Mouse (Mus musculus) midbrain, embryonic 11.5 days (tissue): ENCODE data around the gene Cnot10. TPM values are rescaled to one million over a fixed set of nuclear protein-coding genes. Genes with fewer than 3 reads are reported as not detected.
A peak's percentile ranks its signal among the peaks of the same experiment; 100 is the strongest.

ENCODE experiments used
- ATAC-seq: fragments of 200-750 bp; cut with Nextera tagmentation; 2 replicates; pipeline ENCODE4 v1.8.0; 2017; ENCODE audit warnings: moderate TSS enrichment, moderate library complexity; ENCODE audit not compliant: low FRiP score
- DNase-seq: peaks from one replicate; pipeline ENCODE4 v3.0.0; 2015; ENCODE audit warnings: low spot score; ENCODE audit errors: missing footprints
- H3K27ac ChIP-seq: fragments of 300-500 bp; sonication (generic); 2 replicates; pipeline ENCODE4 v1.5.1; 2014; ENCODE audit warnings: low read depth, low read length
- H3K27me3 ChIP-seq: fragments of 300-500 bp; sonication (generic); 2 replicates; pipeline ENCODE4 v1.6.1; 2014; ENCODE audit warnings: mild to moderate bottlenecking, low read length, moderate library complexity, mixed read lengths; ENCODE audit not compliant: control insufficient read depth, insufficient read depth
- H3K36me3 ChIP-seq: fragments of 300-500 bp; sonication (generic); 2 replicates; pipeline ENCODE4 v1.6.1; 2014; ENCODE audit warnings: mild to moderate bottlenecking, low read length, moderate library complexity, mixed read lengths; ENCODE audit not compliant: control insufficient read depth, insufficient read depth
- H3K4me1 ChIP-seq: fragments of 300-500 bp; sonication (generic); 2 replicates; pipeline ENCODE4 v1.6.1; 2014; ENCODE audit warnings: low read length; ENCODE audit not compliant: control insufficient read depth, insufficient read depth
- H3K4me2 ChIP-seq: fragments of 300-500 bp; sonication (generic); 2 replicates; pipeline ENCODE4 v1.6.1; 2014; ENCODE audit warnings: mild to moderate bottlenecking, moderate library complexity
- H3K4me3 ChIP-seq: fragments of 300-500 bp; sonication (generic); 2 replicates; pipeline ENCODE4 v1.5.1; 2014; ENCODE audit warnings: low read depth, low read length
- H3K9ac ChIP-seq: fragments of 300-500 bp; sonication (generic); 2 replicates; pipeline ENCODE4 v1.6.1; 2014; ENCODE audit warnings: low read length
- H3K9me3 ChIP-seq: fragments of 300-500 bp; sonication (generic); 2 replicates; pipeline ENCODE4 v1.6.1; 2016; ENCODE audit warnings: low read length; ENCODE audit not compliant: control insufficient read depth
- WGBS: fragments of 180-500 bp; shearing (Covaris S2); extraction: QIAGEN DNeasy Blood & Tissue Kit; methylation state at CpG from one replicate; pipeline ENCODE4 v1.1.7; 2014; 5-methylcytosine and 5-hydroxymethylcytosine counted together
- polyA plus RNA-seq: library from polyadenylated mRNA; unstranded; fragments of >200 nt; fragmentation: Nextera tagmentation; extraction: Ambion mirVana; gene quantifications from 2 replicates; pipeline ENCODE4 v1.2.1, GENCODE M21; 2014

Gene Cnot10
- polyA plus RNA-seq, 1 experiment from 2014 or later, result 67.4 TPM

GRCm38 (mm10) chr9:114639186-114639748, 717 bp downstream of the Cnot10 start:
- peak overlapping the region; percentile 74 for H3K9ac ChIP-seq
- H3K36me3 ChIP-seq, result no peaks in the 10 kb centered on the region
- no peaks in the 10 kb centered on the region; the same call in 1 of the 2 replicates for H3K27me3 ChIP-seq
- H3K4me2 ChIP-seq, result peak overlapping the region; percentile 73
- DNase-seq, result no peak
- peaks cover 5% of the 10 kb centered on the region for H3K4me1 ChIP-seq
- 14% methylated on average over 18 of the region's 18 CpGs for WGBS
- H3K27ac ChIP-seq, result no peak overlapping the region; the same call in 1 of the 2 replicates
- no peaks in the 10 kb centered on the region for H3K9me3 ChIP-seq
- peak overlapping the region; percentile 85 for H3K4me3 ChIP-seq
- peak; percentile 14; the same call in 1 of the 2 replicates for ATAC-seq

- H3K27me3 ChIP-seq, result no peaks in the 10 kb centered on the region
- no peaks in the 10 kb centered on the region for H3K9me3 ChIP-seq
- no peaks in the 10 kb centered on the region for H3K36me3 ChIP-seq
- ATAC-seq, result no peak
- peaks cover 5% of the 10 kb centered on the region for H3K4me1 ChIP-seq
- no peak overlapping the region for H3K27ac ChIP-seq
- no peak overlapping the region for H3K4me3 ChIP-seq
- H3K9ac ChIP-seq, result no peak overlapping the region
- DNase-seq, result no peak
- WGBS, result 86% methylated on average over 3 of the region's 3 CpGs
- H3K4me2 ChIP-seq, result no peak overlapping the region
These were observed 3.2 kb downstream of the Cnot10 start for GRCm38 (mm10) chr9:114636751-114637150.

DNA sequence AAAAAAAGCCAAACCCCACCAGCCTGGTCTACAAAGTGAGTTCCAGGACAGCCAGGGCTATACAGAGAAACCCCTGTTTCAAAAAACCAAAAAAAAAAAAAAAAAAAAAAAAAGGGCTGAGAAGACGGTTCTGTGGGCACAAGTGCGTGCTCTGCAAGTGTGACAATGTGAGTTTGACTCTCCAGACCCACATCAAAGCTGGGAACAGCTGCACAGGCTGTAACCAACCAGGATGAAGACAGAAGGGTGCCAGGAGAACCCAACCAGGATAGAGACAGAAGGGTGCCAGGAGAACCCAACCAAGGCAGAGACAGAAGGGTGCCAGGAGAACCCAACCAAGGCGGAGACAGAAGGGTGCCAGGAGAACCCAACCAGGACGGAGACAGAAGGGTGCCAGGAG, 3.8 kb downstream of the Cnot10 start:
- DNase-seq, result no peak
- Histone ChIP-seq H3K27me3 (no peaks in the 10 kb centered on the region), H3K4me3 (no peak overlapping the region), H3K27ac (no peak overlapping the region), H3K36me3 (no peaks in the 10 kb centered on the region), H3K4me2 (no peak overlapping the region), H3K9me3 (no peaks in the 10 kb centered on the region), H3K4me1 (peaks cover 5% of the 10 kb centered on the region), H3K9ac (no peak overlapping the region)
- ATAC-seq, result no peak
- WGBS, result 98% methylated on average over 4 of the region's 4 CpGs

- no peak overlapping the region for H3K9ac ChIP-seq
- ATAC-seq (no peak), DNase-seq (no peak)
- H3K4me1 ChIP-seq, result no peaks in the 10 kb centered on the region
- 80% methylated on average over 4 of the region's 4 CpGs for WGBS
- H3K4me3 ChIP-seq, result no peak overlapping the region
- H3K27me3 ChIP-seq, result no peaks in the 10 kb centered on the region
- H3K4me2 ChIP-seq, result no peak overlapping the region
- H3K27ac ChIP-seq, result no peak overlapping the region
- no peaks in the 10 kb centered on the region for H3K9me3 ChIP-seq
- H3K36me3 ChIP-seq, result no peaks in the 10 kb centered on the region
These were observed 7.7 kb downstream of the Cnot10 start for GRCm38 (mm10) chr9:114632331-114632730.

GRCm38 (mm10) chr9:114626726-114627125, 13.3 kb downstream of the Cnot10 start:
- H3K9ac ChIP-seq, result no peak overlapping the region
- ATAC-seq, result no peak
- no peaks in the 10 kb centered on the region for H3K9me3 ChIP-seq
- H3K4me1 ChIP-seq, result no peaks in the 10 kb centered on the region
- peaks cover 10% of the 10 kb centered on the region for H3K36me3 ChIP-seq
- DNase-seq, result no peak
- no peak overlapping the region for H3K4me3 ChIP-seq
- 78% methylated on average over 4 of the region's 4 CpGs for WGBS
- H3K27ac ChIP-seq, result no peak overlapping the region
- no peak overlapping the region for H3K4me2 ChIP-seq
- no peaks in the 10 kb centered on the region for H3K27me3 ChIP-seq

- Histone ChIP-seq H3K36me3 (peaks cover 14% of the 10 kb centered on the region), H3K4me3 (no peak overlapping the region), H3K4me1 (no peaks in the 10 kb centered on the region), H3K4me2 (no peak overlapping the region), H3K27me3 (no peaks in the 10 kb centered on the region), H3K9me3 (no peaks in the 10 kb centered on the region), H3K27ac (no peak overlapping the region), H3K9ac (no peak overlapping the region)
- no peak for DNase-seq
- no peak for ATAC-seq
- WGBS, result 93% methylated on average over 6 of the region's 6 CpGs
These were observed 15.8 kb downstream of the Cnot10 start for GRCm38 (mm10) chr9:114624178-114624577.

GRCm38 (mm10) chr9:114621149-114621548, 18.8 kb downstream of the Cnot10 start:
- H3K4me2 ChIP-seq, result no peak overlapping the region
- H3K36me3 ChIP-seq, result peaks cover 15% of the 10 kb centered on the region
- no peaks in the 10 kb centered on the region for H3K27me3 ChIP-seq
- ATAC-seq (no peak), DNase-seq (no peak)
- no peak overlapping the region for H3K4me3 ChIP-seq
- H3K4me1 ChIP-seq, result no peaks in the 10 kb centered on the region
- H3K27ac ChIP-seq, result no peak overlapping the region
- 89% methylated on average over 5 of the region's 5 CpGs for WGBS
- H3K9ac ChIP-seq, result no peak overlapping the region
- no peaks in the 10 kb centered on the region for H3K9me3 ChIP-seq

- peak; percentile 86 for DNase-seq
- no peak for ATAC-seq
- Histone ChIP-seq H3K27ac (no peak overlapping the region), H3K9ac (no peak overlapping the region), H3K4me2 (no peak overlapping the region), H3K4me3 (no peak overlapping the region), H3K9me3 (no peaks in the 10 kb centered on the region), H3K4me1 (no peaks in the 10 kb centered on the region), H3K36me3 (peaks cover 11% of the 10 kb centered on the region), H3K27me3 (no peaks in the 10 kb centered on the region)
- WGBS, result 85% methylated on average over 9 of the region's 9 CpGs
These were observed 25.6 kb downstream of the Cnot10 start for GRCm38 (mm10) chr9:114614176-114614953.

DNA sequence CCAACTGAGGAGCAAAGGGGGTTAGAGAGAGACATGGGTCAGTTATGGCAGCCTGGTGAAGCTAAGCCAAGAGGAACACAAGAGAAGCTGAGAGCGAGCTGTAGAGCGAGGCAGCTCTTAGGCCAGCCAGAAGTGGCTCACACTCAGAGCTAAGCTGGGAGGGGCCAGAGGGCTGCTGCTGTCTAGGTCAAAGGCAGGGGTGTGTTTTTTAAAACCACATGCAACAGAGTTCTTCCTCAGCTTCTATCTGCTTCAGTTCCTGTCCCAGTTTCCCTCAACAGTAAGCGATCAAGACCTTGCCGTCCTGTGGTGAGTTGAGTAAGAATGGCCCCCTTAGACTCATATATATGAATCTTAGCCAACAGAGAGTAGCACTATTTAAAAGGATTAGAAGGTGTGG, 27.0 kb downstream of the Cnot10 start:
- 98% methylated on average over 4 of the region's 4 CpGs for WGBS
- DNase-seq (no peak), ATAC-seq (no peak)
- Histone ChIP-seq H3K36me3 (peaks cover 16% of the 10 kb centered on the region), H3K27me3 (no peaks in the 10 kb centered on the region), H3K4me3 (no peak overlapping the region), H3K4me2 (no peak overlapping the region), H3K27ac (no peak overlapping the region), H3K4me1 (no peaks in the 10 kb centered on the region), H3K9ac (no peak overlapping the region), H3K9me3 (no peaks in the 10 kb centered on the region)
